Comparison of ENCODE assay signal across 20 mouse cellular contexts in the genomic region with DNA sequence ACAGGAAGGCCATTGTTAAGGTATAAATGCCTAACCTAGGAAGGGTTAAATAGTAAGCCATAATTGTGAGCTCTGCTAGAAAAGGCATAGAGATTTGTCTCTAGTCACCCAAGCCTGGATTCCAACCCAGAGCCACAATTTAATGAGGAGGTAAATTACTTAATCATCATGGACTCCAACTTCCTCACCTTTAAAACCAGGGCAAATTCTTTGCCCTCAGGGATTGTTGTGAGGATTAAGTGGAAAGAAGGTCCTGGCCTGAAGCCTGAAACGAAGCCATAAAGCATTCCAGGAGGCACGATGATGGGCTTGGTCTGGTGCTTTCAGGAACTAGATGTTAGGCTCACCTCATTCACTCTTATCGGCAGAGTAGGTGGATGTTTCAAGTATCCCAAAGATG. TPM values are rescaled to one million over a fixed set of nuclear protein-coding genes. Genes with fewer than 3 reads are reported as not detected.
DNase-seq lines count a peak whose midpoint lies in the region; ATAC-seq lines count a peak whose summit lies in the region.
"Had no signal": no experiment of that assay in that cellular context is flagged by ENCODE, and none has a peak within 500 bp of the region (broad histone marks: within the 10 kb centered on the region; RNA-seq: fewer than 3 reads in every experiment).

No protein-coding gene starts in this region.

- H3K9me3 ChIP-seq in limb, embryonic 13.5 days = no peaks in the 10 kb centered on the region
- H3K9me3 ChIP-seq: embryonic facial prominence, embryonic 12.5 days; forebrain, embryonic 15.5 days; heart, embryonic 10.5 days; hindbrain, embryonic 12.5 days had no signal

- H3K27ac ChIP-seq in limb, embryonic 13.5 days = peak overlapping the region; percentile 72
- H3K27ac ChIP-seq: embryonic facial prominence, embryonic 12.5 days; forebrain, embryonic 15.5 days; heart, embryonic 10.5 days; hindbrain, embryonic 12.5 days had no signal

- peaks cover 11% of the 10 kb centered on the region; the same call in 1 of the 2 replicates for H3K4me1 ChIP-seq in limb, embryonic 13.5 days
- H3K4me1 ChIP-seq: embryonic facial prominence, embryonic 12.5 days; forebrain, embryonic 15.5 days; heart, embryonic 10.5 days; hindbrain, embryonic 12.5 days had no signal

- WGBS in limb, embryonic 13.5 days = 19% methylated on average over 3 of the region's 3 CpGs

- no peaks in the 10 kb centered on the region for H3K36me3 ChIP-seq in limb, embryonic 13.5 days
- H3K36me3 ChIP-seq: embryonic facial prominence, embryonic 12.5 days; forebrain, embryonic 15.5 days; heart, embryonic 10.5 days; hindbrain, embryonic 12.5 days had no signal

- H3K9ac ChIP-seq in limb, embryonic 13.5 days = no peak overlapping the region
- H3K9ac ChIP-seq: embryonic facial prominence, embryonic 12.5 days; forebrain, embryonic 15.5 days; hindbrain, embryonic 12.5 days had no signal

- no peak overlapping the region for H3K4me2 ChIP-seq in limb, embryonic 13.5 days (replicated peaks)
- H3K4me2 ChIP-seq: embryonic facial prominence, embryonic 12.5 days; forebrain, embryonic 15.5 days; hindbrain, embryonic 12.5 days had no signal

- H3K4me3 ChIP-seq in limb, embryonic 13.5 days = no peak overlapping the region
- H3K4me3 ChIP-seq: embryonic facial prominence, embryonic 12.5 days; forebrain, embryonic 15.5 days; heart, embryonic 10.5 days; hindbrain, embryonic 12.5 days had no signal

- ATAC-seq in limb, embryonic 13.5 days (ENCODE audit: low FRiP score, low read depth) = no peak
- ATAC-seq: forebrain, embryonic 15.5 days had no signal

- DNase-seq in kidney, adult 8-10 months = peak; percentile 26 to 51
- no peak for DNase-seq in kidney, postnatal 14 days
- peak; percentile 37 for DNase-seq in forelimb bud, embryonic 11.5 days (ENCODE audit: low read depth, low spot score)
- DNase-seq in kidney, postnatal 36 days = peak; percentile 8 to 31
- no peak for DNase-seq in adrenal gland, postnatal 14 days
- DNase-seq in right cerebral cortex, adult 2 months (ENCODE audit: low spot score in 2 of 2) = no peak
- DNase-seq: adrenal gland, adult 2 months; cerebellum, adult 11 months; cerebellum, adult 8-10 months; cerebellum, postnatal 14 days; gastrocnemius, postnatal 10 days; heart, adult 18-20 months; heart, postnatal 10 days; heart, postnatal 4 days had no signal

- no peaks in the 10 kb centered on the region for H3K27me3 ChIP-seq in limb, embryonic 13.5 days
- H3K27me3 ChIP-seq: CH12.LX; embryonic facial prominence, embryonic 12.5 days; forebrain, embryonic 15.5 days; hindbrain, embryonic 12.5 days had no signal

RNA-seq across cellular contexts. Expression of gene Amot, which starts 5.7 kb away (rescaled TPM):
- polyA plus RNA-seq in limb, embryonic 13.5 days (2015; fragmentation: Nextera tagmentation; extraction: Ambion mirVana) = 57.8 and 60.6 TPM in 2 replicates
- total RNA-seq in adrenal gland, postnatal 14 days (2021) = 7.1 and 7.9 TPM in 2 replicates
- total RNA-seq: CH12.LX had no signal

Comparison
In these comparisons a context has a peak if more than half of its experiments do, and no peak if none do; other contexts are left out.
1. DNase-seq: peak in kidney, adult 8-10 months (2 of 2), forelimb bud, embryonic 11.5 days (single experiment) and kidney, postnatal 36 days (2 of 2); none in kidney, postnatal 14 days (single experiment), adrenal gland, postnatal 14 days (single experiment) and right cerebral cortex, adult 2 months (0 of 2).